Mouse (Mus musculus): ENCODE results near the gene Brms1.

GRCm38 (mm10) chr19:5053909-5054308 is 12.8 kb downstream of the Brms1 start:
- TF ChIP-seq ZNF384 (IDR thresholded peaks at IDR 0.05; ENCODE audit: low read depth, low read length) (no peak), CHD2 (IDR thresholded peaks at IDR 0.05; ENCODE audit: low read length) (no peak), CTCF (conservative IDR thresholded peaks at IDR 0.05 in 1 of 2, IDR thresholded peaks at IDR 0.05 in 1 of 2; ENCODE audit: low read depth in 2 of 2, low read length in 2 of 2) (peak; percentile 79 to 89), MXI1 (IDR thresholded peaks at IDR 0.05; ENCODE audit: low read depth, low read length) (no peak), MYC (IDR thresholded peaks at IDR 0.05; ENCODE audit: low read depth, low read length) (no peak), KAT2A (IDR thresholded peaks at IDR 0.05; ENCODE audit: insufficient replicate concordance, low read length) (no peak), E2F4 (IDR thresholded peaks at IDR 0.05; ENCODE audit: insufficient replicate concordance, low read depth, low read length) (no peak), ZC3H11A (IDR thresholded peaks at IDR 0.05; ENCODE audit: low read depth, low read length) (no peak), MAX (IDR thresholded peaks at IDR 0.05; ENCODE audit: low read length) (no peak), POLR2A (IDR thresholded peaks at IDR 0.05; ENCODE audit: low read depth, low read length) (no peak), BHLHE40 (IDR thresholded peaks at IDR 0.05; ENCODE audit: low read depth, low read length) (no peak), SIN3A (IDR thresholded peaks at IDR 0.05; ENCODE audit: low read length) (no peak)

All from CH12.LX (cell line).